Mouse (Mus musculus): ENCODE measurements around the gene D630045J12Rik. TPM values are rescaled to one million over a fixed set of nuclear protein-coding genes. Genes with fewer than 3 reads are reported as not detected.

D630045J12Rik gene
- total and polyA plus RNA-seq, 2 experiments from 2014 or later = 9.7 to 42.5 TPM

GRCm38 (mm10) chr6:38102216-38102795 lies 151.5 kb downstream of the D630045J12Rik start:
- Histone ChIP-seq H3K4me2 (ENCODE audit: low read depth, low read length, poor library complexity, severe bottlenecking) (no peak overlapping the region), H3K27ac (ENCODE audit: low read depth, low read length) (no peak overlapping the region), H3K4me3 (ENCODE audit: low read depth, low read length) (no peak overlapping the region), H3K36me3 (ENCODE audit: insufficient read depth, low read length) (no peaks in the 10 kb centered on the region), H3K4me1 (ENCODE audit: insufficient read depth, low read length) (no peaks in the 10 kb centered on the region), H3K9ac (replicated peaks; ENCODE audit: low read length, poor library complexity, severe bottlenecking) (no peak overlapping the region), H3K27me3 (ENCODE audit: insufficient read depth, low read length) (no peaks in the 10 kb centered on the region), H3K9me3 (ENCODE audit: low read length) (no peaks in the 10 kb centered on the region)
- TF ChIP-seq CTCF (IDR thresholded peaks at IDR 0.05) = no peak
- ATAC-seq (ENCODE audit: low FRiP score) (no peak), DNase-seq (ENCODE audit: low spot score) (no peak)
- 89% methylated on average over 7 of the region's 7 CpGs for WGBS

GRCm38 (mm10) chr6:38096961-38097370 lies 156.8 kb downstream of the D630045J12Rik start:
- H3K27ac ChIP-seq (ENCODE audit: low read depth, low read length) = no peak overlapping the region
- no peak for DNase-seq (ENCODE audit: low spot score)
- H3K4me3 ChIP-seq (ENCODE audit: low read depth, low read length) = no peak overlapping the region
- no peak for TF ChIP-seq CTCF (IDR thresholded peaks at IDR 0.05)
- no peaks in the 10 kb centered on the region for H3K9me3 ChIP-seq (ENCODE audit: low read length)
- no peak for ATAC-seq (ENCODE audit: low FRiP score)
- H3K36me3 ChIP-seq (ENCODE audit: insufficient read depth, low read length) = no peaks in the 10 kb centered on the region
- no peak overlapping the region for H3K9ac ChIP-seq (replicated peaks; ENCODE audit: low read length, poor library complexity, severe bottlenecking)
- no peak overlapping the region for H3K4me2 ChIP-seq (ENCODE audit: low read depth, low read length, poor library complexity, severe bottlenecking)
- no peaks in the 10 kb centered on the region for H3K27me3 ChIP-seq (ENCODE audit: insufficient read depth, low read length)
- WGBS = 73% methylated on average over 5 of the region's 5 CpGs
- H3K4me1 ChIP-seq (ENCODE audit: insufficient read depth, low read length) = no peaks in the 10 kb centered on the region

GRCm38 (mm10) chr6:38094701-38095100 lies 159.1 kb downstream of the D630045J12Rik start:
- H3K9ac ChIP-seq (replicated peaks; ENCODE audit: low read length, poor library complexity, severe bottlenecking) = no peak overlapping the region
- H3K9me3 ChIP-seq (ENCODE audit: low read length) = no peaks in the 10 kb centered on the region
- no peaks in the 10 kb centered on the region for H3K27me3 ChIP-seq (ENCODE audit: insufficient read depth, low read length)
- H3K4me3 ChIP-seq (ENCODE audit: low read depth, low read length) = no peak overlapping the region
- H3K27ac ChIP-seq (ENCODE audit: low read depth, low read length) = no peak overlapping the region
- TF ChIP-seq CTCF (IDR thresholded peaks at IDR 0.05) = no peak
- WGBS = 90% methylated on average over 10 of the region's 10 CpGs
- no peaks in the 10 kb centered on the region for H3K36me3 ChIP-seq (ENCODE audit: insufficient read depth, low read length)
- no peaks in the 10 kb centered on the region for H3K4me1 ChIP-seq (ENCODE audit: insufficient read depth, low read length)
- no peak for ATAC-seq (ENCODE audit: low FRiP score)
- DNase-seq (ENCODE audit: low spot score) = no peak
- H3K4me2 ChIP-seq (ENCODE audit: low read depth, low read length, poor library complexity, severe bottlenecking) = no peak overlapping the region

GRCm38 (mm10) chr6:38092539-38092938 lies 161.3 kb downstream of the D630045J12Rik start:
- Histone ChIP-seq H3K9me3 (ENCODE audit: low read length) (no peaks in the 10 kb centered on the region), H3K27ac (ENCODE audit: low read depth, low read length) (no peak overlapping the region), H3K4me3 (ENCODE audit: low read depth, low read length) (no peak overlapping the region), H3K27me3 (ENCODE audit: insufficient read depth, low read length) (no peaks in the 10 kb centered on the region), H3K4me1 (ENCODE audit: insufficient read depth, low read length) (no peaks in the 10 kb centered on the region), H3K9ac (replicated peaks; ENCODE audit: low read length, poor library complexity, severe bottlenecking) (no peak overlapping the region), H3K36me3 (ENCODE audit: insufficient read depth, low read length) (no peaks in the 10 kb centered on the region), H3K4me2 (ENCODE audit: low read depth, low read length, poor library complexity, severe bottlenecking) (no peak overlapping the region)
- WGBS = 95% methylated on average over 8 of the region's 8 CpGs
- no peak for ATAC-seq (ENCODE audit: low FRiP score)
- no peak for TF ChIP-seq CTCF (IDR thresholded peaks at IDR 0.05)
- DNase-seq (ENCODE audit: low spot score) = no peak

GRCm38 (mm10) chr6:38087242-38088026 lies 166.4 kb downstream of the D630045J12Rik start:
- DNase-seq (ENCODE audit: low spot score) = no peak
- Histone ChIP-seq H3K9ac (replicated peaks; ENCODE audit: low read length, poor library complexity, severe bottlenecking) (no peak overlapping the region), H3K4me1 (ENCODE audit: insufficient read depth, low read length) (no peaks in the 10 kb centered on the region), H3K9me3 (ENCODE audit: low read length) (no peaks in the 10 kb centered on the region), H3K27ac (ENCODE audit: low read depth, low read length) (no peak overlapping the region), H3K36me3 (ENCODE audit: insufficient read depth, low read length) (no peaks in the 10 kb centered on the region), H3K4me2 (ENCODE audit: low read depth, low read length, poor library complexity, severe bottlenecking) (no peak overlapping the region), H3K27me3 (ENCODE audit: insufficient read depth, low read length) (no peaks in the 10 kb centered on the region), H3K4me3 (ENCODE audit: low read depth, low read length) (no peak overlapping the region)
- no peak for TF ChIP-seq CTCF (IDR thresholded peaks at IDR 0.05)
- 84% methylated on average over 9 of the region's 9 CpGs for WGBS
- no peak for ATAC-seq (ENCODE audit: low FRiP score)

GRCm38 (mm10) chr6:38083204-38083603 lies 170.6 kb downstream of the D630045J12Rik start:
- Histone ChIP-seq H3K9me3 (ENCODE audit: low read length) (no peaks in the 10 kb centered on the region), H3K27ac (ENCODE audit: low read depth, low read length) (no peak overlapping the region), H3K4me1 (ENCODE audit: insufficient read depth, low read length) (no peaks in the 10 kb centered on the region), H3K9ac (replicated peaks; ENCODE audit: low read length, poor library complexity, severe bottlenecking) (no peak overlapping the region), H3K27me3 (ENCODE audit: insufficient read depth, low read length) (no peaks in the 10 kb centered on the region), H3K36me3 (ENCODE audit: insufficient read depth, low read length) (no peaks in the 10 kb centered on the region), H3K4me2 (ENCODE audit: low read depth, low read length, poor library complexity, severe bottlenecking) (no peak overlapping the region), H3K4me3 (ENCODE audit: low read depth, low read length) (no peak overlapping the region)
- ATAC-seq (ENCODE audit: low FRiP score) (no peak), DNase-seq (ENCODE audit: low spot score) (no peak)
- WGBS = 43% methylated on average over 4 of the region's 4 CpGs
- no peak for TF ChIP-seq CTCF (IDR thresholded peaks at IDR 0.05)

All from midbrain, postnatal 0 days (tissue).